Mouse (Mus musculus): ENCODE measurements around the gene Etfbkmt. TPM values are rescaled to one million over a fixed set of nuclear protein-coding genes. Genes with fewer than 3 reads are reported as not detected.

The Etfbkmt gene
- 5.3 and 5.7 TPM in 2 replicates for polyA plus RNA-seq (2012; rRNA removed)

GRCm38 (mm10) chr6:149139471-149139870, at the start of gene Etfbkmt:
Etfbkmt (plus strand) TSS chr6:149139849.
- no peak within 1 kb of the TSS for H3K27ac ChIP-seq (ENCODE audit: insufficient read depth, low read length)
- no peak within 1 kb of the TSS; the same call in 1 of the 2 replicates for H3K4me3 ChIP-seq (ENCODE audit: insufficient read depth, low read length)
- TF ChIP-seq POLR2A (IDR thresholded peaks at IDR 0.05; ENCODE audit: extremely low read depth, insufficient read depth, low read length) (no peak), CTCF (IDR thresholded peaks at IDR 0.05; ENCODE audit: extremely low read depth, insufficient read depth, low read length) (no peak)

GRCm38 (mm10) chr6:149092406-149092805, 47.2 kb upstream of the Etfbkmt start:
- TF ChIP-seq POLR2A (IDR thresholded peaks at IDR 0.05; ENCODE audit: extremely low read depth, insufficient read depth, low read length) (no peak), CTCF (IDR thresholded peaks at IDR 0.05; ENCODE audit: extremely low read depth, insufficient read depth, low read length) (no peak)
- no peak overlapping the region for H3K4me3 ChIP-seq (ENCODE audit: insufficient read depth, low read length)
- peaks cover 3% of the 10 kb centered on the region; the same call in 1 of the 2 replicates for H3K4me1 ChIP-seq (ENCODE audit: control insufficient read depth, insufficient read depth, low read length)
- H3K27ac ChIP-seq (ENCODE audit: insufficient read depth, low read length), result no peak overlapping the region

More at GRCm38 (mm10) chr6:149139471-149139870, at the start of gene Etfbkmt:
- peaks cover 2% of the 10 kb centered on the region; the same call in 1 of the 2 replicates for H3K4me1 ChIP-seq (ENCODE audit: control insufficient read depth, insufficient read depth, low read length)

- TF ChIP-seq CTCF (IDR thresholded peaks at IDR 0.05; ENCODE audit: extremely low read depth, insufficient read depth, low read length) (no peak), POLR2A (IDR thresholded peaks at IDR 0.05; ENCODE audit: extremely low read depth, insufficient read depth, low read length) (no peak)
- H3K4me1 ChIP-seq (ENCODE audit: control insufficient read depth, insufficient read depth, low read length), result peaks cover 3% of the 10 kb centered on the region; the same call in 1 of the 2 replicates
- no peak overlapping the region for H3K4me3 ChIP-seq (ENCODE audit: insufficient read depth, low read length)
- no peak overlapping the region for H3K27ac ChIP-seq (ENCODE audit: insufficient read depth, low read length)
Observed at GRCm38 (mm10) chr6:149093465-149093864, 46.2 kb upstream of the Etfbkmt start.

- Histone ChIP-seq H3K4me1 (ENCODE audit: control insufficient read depth, insufficient read depth, low read length) (peaks cover 1% of the 10 kb centered on the region; the same call in 1 of the 2 replicates), H3K27ac (ENCODE audit: insufficient read depth, low read length) (no peak overlapping the region)
Observed at GRCm38 (mm10) chr6:149094555-149094954, 45.1 kb upstream of the Etfbkmt start.

GRCm38 (mm10) chr6:149095389-149095788, 44.3 kb upstream of the Etfbkmt start:
- Histone ChIP-seq H3K4me1 (ENCODE audit: control insufficient read depth, insufficient read depth, low read length) (peaks cover 1% of the 10 kb centered on the region; the same call in 1 of the 2 replicates), H3K27ac (ENCODE audit: insufficient read depth, low read length) (no peak overlapping the region), H3K4me3 (ENCODE audit: insufficient read depth, low read length) (no peak overlapping the region)
- TF ChIP-seq POLR2A (IDR thresholded peaks at IDR 0.05; ENCODE audit: extremely low read depth, insufficient read depth, low read length) (no peak), CTCF (IDR thresholded peaks at IDR 0.05; ENCODE audit: extremely low read depth, insufficient read depth, low read length) (no peak)

More at GRCm38 (mm10) chr6:149094555-149094954, 45.1 kb upstream of the Etfbkmt start:
- TF ChIP-seq CTCF (IDR thresholded peaks at IDR 0.05; ENCODE audit: extremely low read depth, insufficient read depth, low read length) (no peak), POLR2A (IDR thresholded peaks at IDR 0.05; ENCODE audit: extremely low read depth, insufficient read depth, low read length) (no peak)
- H3K4me3 ChIP-seq (ENCODE audit: insufficient read depth, low read length), result no peak overlapping the region

- H3K4me3 ChIP-seq (ENCODE audit: insufficient read depth, low read length), result no peak overlapping the region
- H3K4me1 ChIP-seq (ENCODE audit: control insufficient read depth, insufficient read depth, low read length), result peaks cover 1% of the 10 kb centered on the region; the same call in 1 of the 2 replicates
- TF ChIP-seq POLR2A (IDR thresholded peaks at IDR 0.05; ENCODE audit: extremely low read depth, insufficient read depth, low read length), result no peak
- no peak for TF ChIP-seq CTCF (IDR thresholded peaks at IDR 0.05; ENCODE audit: extremely low read depth, insufficient read depth, low read length)
- no peak overlapping the region for H3K27ac ChIP-seq (ENCODE audit: insufficient read depth, low read length)
Observed at GRCm38 (mm10) chr6:149096233-149096632, 43.4 kb upstream of the Etfbkmt start.

- TF ChIP-seq CTCF (IDR thresholded peaks at IDR 0.05; ENCODE audit: extremely low read depth, insufficient read depth, low read length), result no peak
- no peak for TF ChIP-seq POLR2A (IDR thresholded peaks at IDR 0.05; ENCODE audit: extremely low read depth, insufficient read depth, low read length)
- no peak overlapping the region for H3K27ac ChIP-seq (ENCODE audit: insufficient read depth, low read length)
- H3K4me3 ChIP-seq (ENCODE audit: insufficient read depth, low read length), result no peak overlapping the region
- H3K4me1 ChIP-seq (ENCODE audit: control insufficient read depth, insufficient read depth, low read length), result peaks cover 1% of the 10 kb centered on the region; the same call in 1 of the 2 replicates
Observed at GRCm38 (mm10) chr6:149097276-149097675, 42.4 kb upstream of the Etfbkmt start.

GRCm38 (mm10) chr6:149098993-149099392, 40.7 kb upstream of the Etfbkmt start:
- Histone ChIP-seq H3K27ac (ENCODE audit: insufficient read depth, low read length) (no peak overlapping the region), H3K4me1 (ENCODE audit: control insufficient read depth, insufficient read depth, low read length) (no peaks in the 10 kb centered on the region), H3K4me3 (ENCODE audit: insufficient read depth, low read length) (no peak overlapping the region; the same call in 1 of the 2 replicates)
- TF ChIP-seq CTCF (IDR thresholded peaks at IDR 0.05; ENCODE audit: extremely low read depth, insufficient read depth, low read length) (no peak), POLR2A (IDR thresholded peaks at IDR 0.05; ENCODE audit: extremely low read depth, insufficient read depth, low read length) (no peak)

GRCm38 (mm10) chr6:149100174-149101075, 39.2 kb upstream of the Etfbkmt start:
- Histone ChIP-seq H3K27ac (ENCODE audit: insufficient read depth, low read length) (peak overlapping the region; percentile 98), H3K4me1 (ENCODE audit: control insufficient read depth, insufficient read depth, low read length) (no peaks in the 10 kb centered on the region), H3K4me3 (ENCODE audit: insufficient read depth, low read length) (peak overlapping the region; percentile 79)
- TF ChIP-seq CTCF (IDR thresholded peaks at IDR 0.05; ENCODE audit: extremely low read depth, insufficient read depth, low read length), result no peak
- TF ChIP-seq POLR2A (IDR thresholded peaks at IDR 0.05; ENCODE audit: extremely low read depth, insufficient read depth, low read length), result peak; percentile 53
